9 mouse cellular contexts compared by ENCODE assay signal in the genomic region with DNA sequence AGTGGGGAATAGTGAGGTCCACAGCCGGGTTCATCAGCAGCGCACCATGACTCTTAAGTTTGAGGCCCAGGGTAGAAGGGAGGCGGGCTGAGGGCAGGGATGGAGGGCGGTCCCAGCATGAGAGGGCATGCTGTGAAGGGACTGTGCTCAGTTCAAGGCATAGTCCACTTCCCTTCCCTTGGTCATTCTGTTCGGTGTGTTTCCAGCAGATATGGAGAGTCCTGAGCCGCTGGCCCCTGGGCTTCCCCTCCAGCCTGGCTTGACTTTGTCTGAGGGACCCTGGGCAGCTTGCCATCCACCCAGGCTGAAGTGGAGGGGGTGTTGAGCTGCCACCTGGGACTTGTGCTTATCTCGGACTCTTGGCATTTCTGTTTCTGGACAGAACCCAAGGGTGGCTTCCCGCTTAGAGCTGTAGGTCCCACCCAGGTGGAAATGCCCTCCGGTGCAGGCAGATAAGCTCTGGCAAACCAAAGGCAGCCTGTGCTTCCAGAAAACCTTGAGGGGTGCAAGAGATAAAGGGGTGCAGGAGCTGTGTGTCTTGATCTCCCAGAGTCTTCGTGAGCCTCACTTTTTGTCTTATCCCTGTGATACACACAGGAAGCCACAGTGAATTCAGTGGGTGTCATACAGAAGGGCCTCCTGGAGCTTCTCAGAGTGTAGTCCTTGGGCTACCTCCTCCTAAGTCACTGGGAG. TPM values are rescaled to one million over a fixed set of nuclear protein-coding genes. Genes with fewer than 3 reads are reported as not detected.
DNase-seq lines count a peak whose midpoint lies in the region; ATAC-seq and TF ChIP-seq lines count a peak whose summit lies in the region.
"Had no signal": no experiment of that assay in that cellular context is flagged by ENCODE, and none has a peak within 500 bp of the region (broad histone marks: within the 10 kb centered on the region; RNA-seq: fewer than 3 reads in every experiment).

No protein-coding gene starts in this region.

- H3K27ac ChIP-seq in forebrain, embryonic 13.5 days = 0 out of 2 replicates have a peak overlapping the region, but pooled peaks have one; percentile 16
- H3K27ac ChIP-seq in forebrain, embryonic 15.5 days (replicated peaks) = no peak overlapping the region
- H3K27ac ChIP-seq in intestine, postnatal 0 days (ENCODE audit: low read depth, low read length) = peak overlapping the region; percentile 97
- H3K27ac ChIP-seq in macrophage = peak overlapping the region; percentile 34

- peaks cover 54% of the 10 kb centered on the region for H3K4me1 ChIP-seq in forebrain, embryonic 13.5 days
- peaks cover 46% of the 10 kb centered on the region for H3K4me1 ChIP-seq in forebrain, embryonic 15.5 days
- peaks cover 21% of the 10 kb centered on the region; the same call in 1 of the 2 replicates for H3K4me1 ChIP-seq in intestine, postnatal 0 days (replicated peaks; ENCODE audit: control insufficient read depth, insufficient read depth, low read length)

- H3K4me3 ChIP-seq in forebrain, embryonic 13.5 days = no peak overlapping the region
- H3K4me3 ChIP-seq in forebrain, embryonic 15.5 days = no peak overlapping the region
- H3K4me3 ChIP-seq in intestine, postnatal 0 days (ENCODE audit: low read depth, low read length) = no peak overlapping the region
- no peak overlapping the region for H3K4me3 ChIP-seq in macrophage (ENCODE audit: inconsistent target)

- no peak for TF ChIP-seq CTCF in intestine, postnatal 0 days (IDR thresholded peaks at IDR 0.05; ENCODE audit: low read depth)

- H3K27me3 ChIP-seq in forebrain, embryonic 13.5 days = no peaks in the 10 kb centered on the region
- H3K27me3 ChIP-seq in forebrain, embryonic 15.5 days = no peaks in the 10 kb centered on the region
- no peaks in the 10 kb centered on the region for H3K27me3 ChIP-seq in intestine, postnatal 0 days (replicated peaks; ENCODE audit: control insufficient read depth, insufficient read depth, low read length)

- H3K9me3 ChIP-seq in forebrain, embryonic 13.5 days (replicated peaks) = no peaks in the 10 kb centered on the region
- H3K9me3 ChIP-seq in forebrain, embryonic 15.5 days = no peaks in the 10 kb centered on the region
- H3K9me3 ChIP-seq in intestine, postnatal 0 days (ENCODE audit: control insufficient read depth) = no peaks in the 10 kb centered on the region

- DNase-seq in c-Kit-positive CD71-positive TER-119-positive erythroid progenitor cells, embryonic 14.5 days (ENCODE audit: low spot score) = peak; percentile 97
- DNase-seq in frontal cortex, postnatal 36 days (ENCODE audit: low spot score in 2 of 2) = no peak
- DNase-seq in layer of hippocampus, postnatal 14 days (ENCODE audit: low spot score in 2 of 2) = no peak
- DNase-seq in Muller cell, postnatal 12 days (ENCODE audit: inconsistent ontology term) = no peak

- no peak for ATAC-seq in forebrain, embryonic 13.5 days
- ATAC-seq in forebrain, embryonic 15.5 days (replicated peaks) = no peak
- peak; percentile 70 for ATAC-seq in intestine, postnatal 0 days

- peaks cover 12% of the 10 kb centered on the region for H3K36me3 ChIP-seq in forebrain, embryonic 13.5 days (ENCODE audit: poor library complexity, severe bottlenecking)
- peaks cover 9% of the 10 kb centered on the region for H3K36me3 ChIP-seq in forebrain, embryonic 15.5 days
- peaks cover 10% of the 10 kb centered on the region for H3K36me3 ChIP-seq in intestine, postnatal 0 days (ENCODE audit: control insufficient read depth, insufficient read depth)
- H3K36me3 ChIP-seq in macrophage (ENCODE audit: inconsistent target) = 0 out of 2 replicates have a peak, but pooled peaks cover 7% of the 10 kb centered on the region

- H3K9ac ChIP-seq in forebrain, embryonic 13.5 days = no peak overlapping the region
- no peak overlapping the region for H3K9ac ChIP-seq in forebrain, embryonic 15.5 days (replicated peaks)
- H3K9ac ChIP-seq in intestine, postnatal 0 days (ENCODE audit: low read depth, low read length) = peak overlapping the region; percentile 34; the same call in 1 of the 2 replicates

- peaks cover 77% of the 10 kb centered on the region; the same call in 1 of the 2 replicates for H3K79me2 ChIP-seq in macrophage (ENCODE audit: inconsistent target)

- no peak overlapping the region for H3K4me2 ChIP-seq in forebrain, embryonic 13.5 days
- no peak overlapping the region for H3K4me2 ChIP-seq in forebrain, embryonic 15.5 days (replicated peaks)
- peak overlapping the region; percentile 50 for H3K4me2 ChIP-seq in intestine, postnatal 0 days (replicated peaks; ENCODE audit: low read depth)

- 73% methylated on average over 10 of the region's 10 CpGs for whole genome bisulfite sequencing in forebrain, embryonic 13.5 days
- 63% methylated on average over 10 of the region's 10 CpGs for WGBS in forebrain, embryonic 15.5 days
- 34% methylated on average over 10 of the region's 10 CpGs for WGBS in intestine, postnatal 0 days
- WGBS in macrophage (ENCODE audit: missing documents) = 45% methylated on average over 10 of the region's 10 CpGs

RNA-seq across cellular contexts. Expression of a gene that starts 22.2 kb away (rescaled TPM):
- polyA plus RNA-seq in forebrain, embryonic 13.5 days (2015; fragmentation: Nextera tagmentation; extraction: Ambion mirVana) = 20.7 and 22.3 TPM in 2 replicates
- 22.7 and 24.7 TPM in 2 replicates for polyA plus RNA-seq in forebrain, embryonic 15.5 days (2015; fragmentation: Nextera tagmentation; extraction: Ambion mirVana)
- 23.1 and 25.1 TPM in 2 replicates for polyA plus RNA-seq in intestine, postnatal 0 days (2015; fragmentation: Nextera tagmentation; extraction: Ambion mirVana)
- 10 to 100 TPM in 19 of 26 experiments, 1 to 10 TPM in 7; 4.8 to 39.3 (median 15.2) TPM for total RNA-seq in macrophage (2018; cell fraction: chromatin; rRNA removed)
- total RNA-seq in macrophage (2018; cell fraction: cytosol; rRNA removed) = 10 to 100 TPM in 15 of 26 experiments, 1 to 10 TPM in 11; 3.7 to 24.8 (median 10.5) TPM
- total RNA-seq in macrophage (2018; cell fraction: nucleus; rRNA removed) = 10 to 100 TPM in 24 of 26 experiments, 1 to 10 TPM in 2; 8.9 to 51.8 (median 18.3) TPM
- polyA plus RNA-seq in macrophage (2018) = 6.0 to 23.1 TPM (median 10.0 TPM) in 3 replicates
- total RNA-seq in layer of hippocampus, postnatal 14 days (2021) = 10 to 100 TPM; 25.2 to 25.7 TPM

RNA-seq across cellular contexts. Expression of a gene that starts 23.7 kb away (rescaled TPM):
- 34.4 and 37.8 TPM in 2 replicates for polyA plus RNA-seq in forebrain, embryonic 13.5 days (2015; fragmentation: Nextera tagmentation; extraction: Ambion mirVana)
- 31.6 and 32.7 TPM in 2 replicates for polyA plus RNA-seq in forebrain, embryonic 15.5 days (2015; fragmentation: Nextera tagmentation; extraction: Ambion mirVana)
- polyA plus RNA-seq in intestine, postnatal 0 days (2015; fragmentation: Nextera tagmentation; extraction: Ambion mirVana) = 526 and 531 TPM in 2 replicates
- total RNA-seq in macrophage (2018; cell fraction: chromatin; rRNA removed) = 10 to 100 TPM in 21 of 26 experiments, 1 to 10 TPM in 5; 5.4 to 28.8 (median 16.3) TPM
- 10 to 100 TPM; 52.6 to 88.8 (median 69.8) TPM for total RNA-seq in macrophage (2018; cell fraction: cytosol; rRNA removed)
- total RNA-seq in macrophage (2018; cell fraction: nucleus; rRNA removed) = 10 to 100 TPM in 25 of 26 experiments, 1 to 10 TPM in 1; 9.3 to 41.7 (median 23.8) TPM
- polyA plus RNA-seq in macrophage (2018) = 28.5 to 81.1 TPM (median 68.2 TPM) in 3 replicates
- 10 to 100 TPM; 28.1 to 28.8 TPM for total RNA-seq in layer of hippocampus, postnatal 14 days (2021)

RNA-seq across cellular contexts. Expression of a gene that starts 23.8 kb away (rescaled TPM):
- 3.3 and 3.8 TPM in 2 replicates for polyA plus RNA-seq in forebrain, embryonic 13.5 days (2015; fragmentation: Nextera tagmentation; extraction: Ambion mirVana)
- 3.6 and 3.9 TPM in 2 replicates for polyA plus RNA-seq in forebrain, embryonic 15.5 days (2015; fragmentation: Nextera tagmentation; extraction: Ambion mirVana)
- 6.5 and 7.4 TPM in 2 replicates for polyA plus RNA-seq in intestine, postnatal 0 days (2015; fragmentation: Nextera tagmentation; extraction: Ambion mirVana)
- total RNA-seq in macrophage (2018; cell fraction: chromatin; rRNA removed) = 1 to 10 TPM in 17 of 26 experiments, under 1 TPM in 9; 0.20 to 7.5 (median 1.5) TPM
- total RNA-seq in macrophage (2018; cell fraction: cytosol; rRNA removed) = 1 to 10 TPM in 22 of 26 experiments, under 1 TPM in 4; 0.70 to 5.0 (median 2.8) TPM
- 10 to 100 TPM in 1 of 26 experiments, 1 to 10 TPM in 17, under 1 TPM in 8; 0.36 to 11.1 (median 1.7) TPM for total RNA-seq in macrophage (2018; cell fraction: nucleus; rRNA removed)
- 2.7 to 3.2 TPM (median 3.1 TPM) in 3 replicates for polyA plus RNA-seq in macrophage (2018)
- 1 to 10 TPM; 6.3 to 6.4 TPM for total RNA-seq in layer of hippocampus, postnatal 14 days (2021)

RNA-seq across cellular contexts. Expression of a gene that starts 37.3 kb away (rescaled TPM):
- 0.97 and 1.8 TPM in 2 replicates for polyA plus RNA-seq in forebrain, embryonic 13.5 days (2015; fragmentation: Nextera tagmentation; extraction: Ambion mirVana)
- polyA plus RNA-seq in forebrain, embryonic 15.5 days (2015; fragmentation: Nextera tagmentation; extraction: Ambion mirVana) = 1.0 and 1.1 TPM in 2 replicates
- polyA plus RNA-seq in intestine, postnatal 0 days (2015; fragmentation: Nextera tagmentation; extraction: Ambion mirVana) = 0.77 and 1.3 TPM in 2 replicates
- total RNA-seq in macrophage (2018; cell fraction: chromatin; rRNA removed) = 1 to 10 TPM in 2 of 26 experiments, under 1 TPM in 5, not detected in 19; 0.16 to 2.2 (median 0.66) TPM
- total RNA-seq in macrophage (2018; cell fraction: cytosol; rRNA removed) = under 1 TPM in 15 of 26 experiments, not detected in 11; 0.03 to 0.67 (median 0.09) TPM
- 1 to 10 TPM in 2 of 26 experiments, under 1 TPM in 2, not detected in 22; 0.30 to 1.8 (median 0.77) TPM for total RNA-seq in macrophage (2018; cell fraction: nucleus; rRNA removed)
- 0.06 to 0.07 TPM in 2 of 3 replicates, not detected in the other for polyA plus RNA-seq in macrophage (2018)
- 1 to 10 TPM in 1 of 2 experiments, under 1 TPM in 1; 0.95 to 1.6 TPM for total RNA-seq in layer of hippocampus, postnatal 14 days (2021)
- polyA plus RNA-seq: C2C12 had no signal

RNA-seq across cellular contexts. Expression of a gene that starts 52.1 kb away (rescaled TPM):
- 56.3 and 57.7 TPM in 2 replicates for polyA plus RNA-seq in forebrain, embryonic 13.5 days (2015; fragmentation: Nextera tagmentation; extraction: Ambion mirVana)
- polyA plus RNA-seq in forebrain, embryonic 15.5 days (2015; fragmentation: Nextera tagmentation; extraction: Ambion mirVana) = 67.7 and 67.9 TPM in 2 replicates
- 28.2 and 30.2 TPM in 2 replicates for polyA plus RNA-seq in intestine, postnatal 0 days (2015; fragmentation: Nextera tagmentation; extraction: Ambion mirVana)
- total RNA-seq in macrophage (2018; cell fraction: chromatin; rRNA removed) = 10 to 100 TPM in 12 of 26 experiments, 1 to 10 TPM in 14; 2.3 to 23.4 (median 9.6) TPM
- total RNA-seq in macrophage (2018; cell fraction: cytosol; rRNA removed) = 10 to 100 TPM in 21 of 26 experiments, 1 to 10 TPM in 5; 5.1 to 21.2 (median 16.8) TPM
- 10 to 100 TPM in 15 of 26 experiments, 1 to 10 TPM in 11; 3.8 to 32.0 (median 13.5) TPM for total RNA-seq in macrophage (2018; cell fraction: nucleus; rRNA removed)
- polyA plus RNA-seq in macrophage (2018) = 10.5 to 19.3 TPM (median 14.7 TPM) in 3 replicates
- 10 to 100 TPM; 38.9 to 39.3 TPM for total RNA-seq in layer of hippocampus, postnatal 14 days (2021)
